Mouse (Mus musculus) midbrain, embryonic 10.5 days (tissue): ENCODE results near the gene Clec2d. TPM values are rescaled to one million over a fixed set of nuclear protein-coding genes. Genes with fewer than 3 reads are reported as not detected.

ENCODE experiments used
- DNase-seq: peaks from one replicate; pipeline ENCODE4 v3.0.0-alpha.2; 2017; ENCODE audit warnings: low spot score
- H3K27ac ChIP-seq: fragments of 300-500 bp; sonication (generic); replicated peaks from 2 replicates; pipeline ENCODE4 v1.5.1; 2016; ENCODE audit warnings: mild to moderate bottlenecking
- H3K27me3 ChIP-seq: fragments of 300-500 bp; sonication (generic); 2 replicates; pipeline ENCODE4 v1.6.1; 2016; ENCODE audit warnings: low read depth, mild to moderate bottlenecking; ENCODE audit not compliant: poor library complexity, severe bottlenecking
- H3K36me3 ChIP-seq: fragments of 300-500 bp; sonication (generic); 2 replicates; pipeline ENCODE4 v1.6.1; 2016; ENCODE audit warnings: mild to moderate bottlenecking, moderate library complexity
- H3K4me1 ChIP-seq: fragments of 300-500 bp; sonication (generic); 2 replicates; pipeline ENCODE4 v1.6.1; 2016
- H3K4me3 ChIP-seq: fragments of 300-500 bp; sonication (generic); 2 replicates; pipeline ENCODE4 v1.5.1; 2016; ENCODE audit warnings: mild to moderate bottlenecking, moderate library complexity
- H3K9me3 ChIP-seq: fragments of 300-500 bp; sonication (generic); replicated peaks from 2 replicates; pipeline ENCODE4 v1.6.1; 2016; ENCODE audit warnings: mild to moderate bottlenecking
- WGBS: fragments of 180-500 bp; shearing (Covaris S2); methylation state at CpG from one replicate; pipeline ENCODE4 v1.1.7; 2016; 5-methylcytosine and 5-hydroxymethylcytosine counted together
- microRNA-seq: library from miRNA; unstranded; fragments of <30 nt; microRNA quantifications from one replicate; pipeline ENCODE4, GENCODE M21; 2017
- polyA plus RNA-seq: library from polyadenylated mRNA; unstranded; fragments of >200 nt; fragmentation: Nextera tagmentation; extraction: Ambion mirVana; gene quantifications from 2 replicates; pipeline ENCODE4 v1.2.1, GENCODE M21; 2016

Gene Clec2d
- polyA plus RNA-seq, 1 experiment from 2014 or later: not detected

DNA sequence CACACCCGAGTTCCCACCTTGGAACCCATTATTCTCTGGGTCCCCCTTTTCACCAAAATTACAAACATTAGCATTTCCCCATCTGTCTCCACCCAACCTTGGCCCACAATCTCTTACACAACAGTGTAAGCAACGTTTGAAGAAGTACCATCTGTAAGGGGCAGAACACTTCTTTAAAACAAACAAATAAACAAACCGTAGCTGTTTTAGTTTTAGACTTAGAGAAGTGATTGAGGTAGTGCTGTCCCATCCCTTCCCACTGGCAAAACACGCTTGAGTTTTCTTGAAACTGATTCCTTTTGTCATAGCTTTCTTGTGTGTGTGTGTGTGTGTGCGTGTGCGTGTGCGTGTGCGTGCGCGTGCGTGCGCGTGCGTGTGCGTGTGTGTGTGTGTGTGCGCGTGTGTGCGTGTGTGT, 53.5 kb downstream of the Clec2d start:
- 85% methylated on average over 16 of the region's 18 CpGs for WGBS
- H3K27ac ChIP-seq: no peak overlapping the region
- no peak overlapping the region for H3K4me3 ChIP-seq
- no peaks in the 10 kb centered on the region for H3K27me3 ChIP-seq
- DNase-seq: no peak
- no peaks in the 10 kb centered on the region for H3K36me3 ChIP-seq
- H3K9me3 ChIP-seq: no peaks in the 10 kb centered on the region
- peaks cover 6% of the 10 kb centered on the region for H3K4me1 ChIP-seq

DNA sequence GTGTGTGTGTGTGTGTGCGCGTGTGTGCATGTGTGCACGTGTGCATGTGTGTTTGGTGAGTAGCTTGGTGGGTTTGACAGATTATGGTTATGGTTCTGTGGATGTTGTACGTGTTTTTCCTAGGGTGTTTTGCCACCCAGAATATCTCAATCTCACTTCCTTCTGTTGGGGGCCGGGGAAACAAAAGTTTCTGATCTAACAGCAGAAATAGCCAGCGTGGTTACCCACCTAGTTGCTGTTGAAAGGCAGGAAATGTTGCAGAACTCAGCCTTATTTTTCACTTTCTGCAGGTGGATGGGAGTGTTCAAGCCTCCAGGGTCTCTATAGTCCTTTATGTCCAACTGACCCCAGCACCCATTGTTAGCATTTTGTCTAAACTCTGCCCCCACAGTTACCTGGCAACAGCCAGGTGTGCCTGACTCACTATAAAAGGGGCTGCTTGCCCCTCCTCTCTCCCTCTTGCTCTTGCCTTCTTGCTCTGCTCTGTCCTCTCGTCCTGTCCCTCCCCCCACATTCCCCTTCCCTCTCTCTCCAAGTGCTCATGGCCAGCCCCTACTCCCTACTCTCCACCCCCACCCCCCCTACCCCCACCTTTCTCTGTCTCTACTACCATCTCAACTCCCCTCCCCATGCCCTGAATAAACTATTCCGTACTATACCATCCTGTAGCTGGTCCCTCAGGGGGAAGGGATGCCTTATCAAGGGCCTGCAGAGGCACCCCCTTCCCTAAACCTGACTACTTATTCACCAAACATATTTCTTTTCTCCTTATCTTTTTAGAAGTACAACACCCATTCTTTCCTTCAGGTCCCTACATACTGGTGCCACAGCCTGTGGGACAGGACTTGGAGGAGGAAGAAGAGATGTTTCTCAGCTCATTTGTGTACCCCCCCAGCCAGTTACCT, 54.3 kb downstream of the Clec2d start:
- 79% methylated on average over 8 of the region's 8 CpGs for WGBS
- Histone ChIP-seq H3K27me3 (no peaks in the 10 kb centered on the region), H3K36me3 (no peaks in the 10 kb centered on the region), H3K4me3 (no peak overlapping the region), H3K9me3 (no peaks in the 10 kb centered on the region), H3K4me1 (peaks cover 6% of the 10 kb centered on the region), H3K27ac (no peak overlapping the region)
- DNase-seq: no peak

DNA sequence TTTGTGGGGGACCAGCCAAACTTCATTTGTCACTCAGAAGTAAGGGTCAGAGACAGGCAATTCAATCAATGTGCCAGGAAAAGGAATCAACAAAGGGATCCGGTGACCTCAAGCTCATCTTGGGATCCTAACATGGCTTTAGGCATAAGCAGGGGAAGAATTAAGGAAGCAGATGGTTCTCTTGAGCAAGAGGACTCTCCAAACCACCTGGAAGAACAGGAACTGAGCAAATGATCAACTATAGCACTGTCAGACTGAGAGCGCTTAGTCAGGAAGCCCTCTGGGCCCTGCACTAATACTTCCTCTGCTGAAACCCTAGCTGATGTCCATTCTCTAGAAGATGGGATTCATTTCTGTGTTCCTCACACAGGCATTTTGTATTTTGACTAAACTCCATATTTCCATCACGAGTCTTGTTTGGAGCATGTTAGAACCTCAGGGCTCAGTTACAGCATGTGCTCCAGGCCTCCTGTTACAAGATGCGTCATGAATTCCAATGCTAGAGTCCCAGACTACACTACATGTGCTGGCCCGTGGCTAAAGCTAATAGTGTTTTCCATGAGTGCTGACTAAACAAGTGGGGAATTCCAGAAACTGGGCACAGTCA, 55.5 kb downstream of the Clec2d start:
- Histone ChIP-seq H3K27me3 (no peaks in the 10 kb centered on the region), H3K4me3 (no peak overlapping the region), H3K27ac (no peak overlapping the region), H3K4me1 (peaks cover 6% of the 10 kb centered on the region), H3K36me3 (no peaks in the 10 kb centered on the region), H3K9me3 (no peaks in the 10 kb centered on the region)
- DNase-seq: no peak
- WGBS: 91% methylated on average over 5 of the region's 5 CpGs

Small RNA genes lying within 50 kb of the gene (microRNA-seq; reads per million reads assigned to microRNA genes)
- gene Gm27514: not detected

Other genes with a start within 250 kb of the Clec2d start
- gene Clec2g, start 246.2 kb upstream of the Clec2d start, polyA plus RNA-seq: not detected in 2 replicates
- gene Klrb1f, start 134.7 kb upstream of the Clec2d start, polyA plus RNA-seq: 0.25 TPM in 1 of 2 replicates, not detected in the other
- not detected in 2 replicates for gene Clec2e, start 79.7 kb upstream of the Clec2d start, polyA plus RNA-seq
- gene Cd69, start 94.8 kb downstream of the Clec2d start, polyA plus RNA-seq: 0.10 and 0.17 TPM in 2 replicates
- gene 4922502D21Rik, start 151.2 kb downstream of the Clec2d start, polyA plus RNA-seq: not detected in 2 replicates
- 0.09 and 0.26 TPM in 2 replicates for gene Clec12a, start 162.1 kb downstream of the Clec2d start, polyA plus RNA-seq
- gene Clec12b, start 205.3 kb downstream of the Clec2d start, polyA plus RNA-seq: not detected in 2 replicates
- 12.0 and 20.7 TPM in 2 replicates for gene Clec1b, start 216.7 kb downstream of the Clec2d start, polyA plus RNA-seq
- 0.11 and 0.21 TPM in 2 replicates for gene Clec9a, start 228.2 kb downstream of the Clec2d start, polyA plus RNA-seq